Mouse (Mus musculus) left cerebral cortex, adult 9 months (tissue): ENCODE results near the gene Vapb.
A peak's percentile ranks its signal among the peaks of the same experiment; 100 is the strongest.
"Not testable (repeated sequence)": the region's sequence is repeated elsewhere in the genome, so short reads cannot be mapped to it uniquely, and the experiment has no call there.

Experiments used
- DNase-seq, 2 experiments: peaks; one replicate each; pipeline ENCODE4 v3.0.0; 2022; ENCODE audit warnings: low spot score in 2 of 2

Gene Vapb

DNA sequence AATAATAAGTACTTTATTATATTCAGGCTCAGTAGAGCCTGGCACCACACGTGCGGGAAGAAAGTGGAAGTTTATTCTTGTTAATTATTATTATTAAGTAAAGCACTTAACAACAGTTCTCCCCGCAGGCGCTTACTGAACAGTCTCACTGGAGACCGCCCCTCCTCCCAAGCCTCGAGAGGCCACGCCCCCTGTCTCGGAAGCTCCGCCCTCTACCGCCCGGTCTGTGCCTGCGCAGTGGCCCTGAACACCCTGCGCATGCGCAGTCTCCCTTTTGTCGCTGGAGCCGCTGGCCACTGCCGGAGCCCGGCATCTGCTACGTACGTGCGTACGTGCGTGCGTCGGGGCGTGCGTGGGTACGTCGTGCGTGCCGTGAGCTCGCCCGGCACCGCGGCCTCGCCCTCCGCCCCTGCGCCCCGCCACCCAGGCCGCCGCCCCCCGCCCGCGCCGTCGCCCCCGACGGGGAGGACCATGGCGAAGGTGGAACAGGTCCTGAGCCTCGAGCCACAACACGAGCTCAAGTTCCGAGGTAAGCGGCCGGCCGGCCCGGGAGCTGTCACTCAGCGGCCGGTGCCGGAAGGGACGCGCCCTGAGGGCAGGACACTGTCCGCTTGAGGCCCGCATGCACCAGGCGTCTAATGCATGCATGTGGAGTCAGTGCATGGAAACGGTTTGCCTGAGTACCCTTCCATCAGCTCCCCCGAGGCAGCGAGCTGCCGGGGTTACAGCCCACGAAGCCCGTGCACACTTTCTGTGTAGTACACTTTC lies at the start of gene Vapb:
Gene Vapb, plus strand, starts transcription at position 290 of the 768 bp plus-strand sequence.
- peak; percentile 96 to 98 for DNase-seq

- no peak for DNase-seq
Observed at GRCm38 (mm10) chr2:173689835-173690234, 47.5 kb upstream of the Vapb start.

- DNase-seq, result no peak
Observed at GRCm38 (mm10) chr2:173691748-173692147, 45.6 kb upstream of the Vapb start.

DNA sequence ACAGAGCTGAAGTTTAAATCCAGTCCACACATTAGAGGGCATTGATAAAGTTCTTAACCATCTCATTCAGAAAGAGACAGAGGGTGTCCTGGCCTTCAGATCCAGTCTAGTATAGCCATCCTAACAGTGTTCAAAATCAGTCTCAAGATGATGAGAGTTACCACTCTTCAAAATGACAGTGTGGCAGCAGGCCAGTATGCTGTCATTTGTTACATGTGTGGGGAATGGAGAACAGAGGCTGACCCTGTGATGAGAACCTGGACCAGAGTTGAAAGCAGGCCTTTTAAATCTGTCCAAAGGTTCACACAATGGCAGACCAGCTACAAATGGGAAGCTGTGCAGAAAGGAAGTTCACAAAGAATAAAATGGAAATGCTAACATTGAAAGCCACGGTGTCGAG lies 44.6 kb upstream of the Vapb start:
- no peak for DNase-seq

- DNase-seq, result no peak
Observed at GRCm38 (mm10) chr2:173698850-173699249, 38.5 kb upstream of the Vapb start.

GRCm38 (mm10) chr2:173702096-173702866 lies 35.0 kb upstream of the Vapb start:
- no peak for DNase-seq

- no peak for DNase-seq
Observed at GRCm38 (mm10) chr2:173702867-173703237, 34.5 kb upstream of the Vapb start.

DNA sequence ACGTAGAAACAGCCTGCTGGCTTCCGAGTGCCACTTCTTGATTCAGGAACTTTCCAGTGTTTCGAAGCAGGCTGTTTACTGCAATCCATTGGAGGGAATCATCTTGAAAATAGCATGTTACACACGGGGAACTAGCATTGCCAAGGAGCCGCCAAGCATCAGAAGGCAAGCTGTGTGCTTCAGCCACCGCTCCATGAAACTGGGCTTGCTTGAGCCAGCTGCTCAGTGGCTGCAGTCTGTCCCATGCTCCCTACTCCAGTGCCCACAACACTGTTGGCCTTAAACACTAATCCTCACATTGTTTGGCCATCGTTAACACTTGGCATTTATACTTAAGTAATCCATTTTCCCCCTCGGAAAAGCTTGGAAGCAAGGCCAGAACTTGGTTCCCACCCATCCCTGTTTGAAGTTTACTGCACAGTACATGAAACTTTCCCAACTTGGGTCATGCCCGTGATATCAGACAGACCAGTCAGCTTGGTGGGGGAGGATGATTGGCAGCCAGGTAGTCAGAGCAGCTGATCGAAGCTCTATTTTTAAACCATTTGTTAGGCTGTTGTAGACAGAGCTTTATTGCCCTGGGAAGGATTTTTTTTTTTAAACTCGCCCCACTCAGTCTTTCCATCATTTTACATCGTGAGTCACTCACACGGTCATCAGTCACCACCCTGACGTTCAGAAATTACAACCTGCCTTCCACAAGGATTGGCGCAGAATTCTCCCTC lies 31.3 kb upstream of the Vapb start:
- no peak for DNase-seq

- DNase-seq, result not testable (repeated sequence)
Observed at GRCm38 (mm10) chr2:173707626-173708025, 29.7 kb upstream of the Vapb start.

DNA sequence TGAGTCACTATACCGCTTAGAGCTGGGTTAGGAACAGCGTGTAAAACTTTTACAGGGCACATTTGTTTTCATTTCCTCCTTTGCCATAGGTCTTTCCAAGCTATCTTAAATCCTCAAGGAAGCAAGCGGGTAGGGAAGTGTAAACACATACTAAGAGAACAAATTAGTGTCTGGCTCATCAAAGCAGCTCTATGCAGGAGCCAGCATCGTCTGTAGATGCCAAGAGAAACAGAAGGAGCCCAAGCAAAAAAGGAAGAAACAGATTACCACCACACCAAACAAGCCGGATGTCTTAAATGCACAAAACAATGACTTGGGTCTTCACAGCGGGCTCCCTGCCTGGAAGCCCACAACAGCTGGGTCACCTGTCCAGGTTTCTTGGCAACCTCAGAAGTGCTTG lies 27.1 kb upstream of the Vapb start:
- DNase-seq, result no peak

- no peak for DNase-seq
Observed at GRCm38 (mm10) chr2:173712656-173713055, 24.7 kb upstream of the Vapb start.

DNA sequence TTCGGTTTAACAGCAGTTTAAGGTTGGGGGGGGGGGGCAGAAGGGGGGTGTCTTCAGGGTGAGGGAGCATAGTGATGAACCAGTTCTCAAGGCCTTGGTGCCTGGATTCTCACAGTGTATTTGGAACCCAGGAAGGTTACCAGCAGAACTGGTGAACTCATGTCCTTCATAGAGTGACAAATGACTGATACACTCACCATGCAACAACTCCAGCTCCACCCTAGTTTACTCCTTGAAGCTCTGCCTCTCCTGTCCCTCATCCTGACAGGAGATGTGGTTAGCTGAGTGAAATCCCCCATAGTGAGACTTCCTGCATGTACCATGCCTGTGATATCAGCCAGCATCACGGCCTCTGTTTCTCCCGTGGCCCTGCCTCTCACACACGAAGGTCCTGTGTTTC lies 24.1 kb upstream of the Vapb start:
- no peak for DNase-seq

DNA sequence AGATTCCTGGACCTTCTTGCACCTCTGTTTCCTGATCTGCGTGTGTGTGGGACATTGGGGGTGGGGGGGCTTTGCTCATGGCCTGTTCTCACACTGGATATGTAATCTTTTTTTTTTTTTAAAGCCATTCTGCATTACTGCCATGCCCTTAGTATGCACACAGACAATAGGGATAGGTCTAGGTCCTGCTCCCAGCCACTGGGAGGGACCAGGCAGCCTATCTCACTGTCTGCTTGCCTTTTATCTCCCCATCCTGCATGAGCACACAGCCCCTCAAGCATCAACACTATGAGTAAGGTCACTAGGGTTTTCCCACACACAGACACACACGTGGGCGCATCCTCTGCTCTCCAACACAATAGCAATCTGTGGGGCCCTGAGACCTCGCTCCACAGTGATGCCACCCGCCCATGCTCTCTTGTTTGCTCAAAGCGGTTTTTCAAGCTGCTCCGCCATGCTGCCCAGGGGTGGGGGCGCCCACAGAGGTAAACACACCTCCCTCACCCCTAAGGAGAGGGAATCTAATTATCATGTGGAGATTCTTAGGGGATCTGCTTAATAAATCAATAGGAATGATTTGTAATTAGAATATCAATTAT lies 22.6 kb upstream of the Vapb start:
- no peak for DNase-seq

DNA sequence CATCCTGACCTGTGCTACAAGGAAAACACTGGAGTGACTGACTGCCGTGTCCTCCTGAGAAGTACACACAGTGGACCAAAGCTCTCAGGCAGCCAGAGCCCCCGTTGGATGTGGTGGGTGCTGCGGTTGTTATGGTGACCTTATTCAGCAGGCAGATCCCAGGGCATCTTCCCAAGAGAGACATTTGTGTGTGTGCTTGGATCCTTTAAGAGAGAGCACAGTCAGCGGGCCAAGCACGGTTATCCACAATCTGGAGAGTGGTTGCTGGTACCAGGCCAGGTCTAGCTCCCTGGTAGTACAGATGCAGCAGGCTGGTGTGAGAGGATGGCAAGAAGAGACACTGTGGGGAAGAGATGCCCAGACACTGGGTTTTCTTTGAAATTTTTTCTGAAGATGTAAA lies 20.3 kb upstream of the Vapb start:
- no peak for DNase-seq

DNA sequence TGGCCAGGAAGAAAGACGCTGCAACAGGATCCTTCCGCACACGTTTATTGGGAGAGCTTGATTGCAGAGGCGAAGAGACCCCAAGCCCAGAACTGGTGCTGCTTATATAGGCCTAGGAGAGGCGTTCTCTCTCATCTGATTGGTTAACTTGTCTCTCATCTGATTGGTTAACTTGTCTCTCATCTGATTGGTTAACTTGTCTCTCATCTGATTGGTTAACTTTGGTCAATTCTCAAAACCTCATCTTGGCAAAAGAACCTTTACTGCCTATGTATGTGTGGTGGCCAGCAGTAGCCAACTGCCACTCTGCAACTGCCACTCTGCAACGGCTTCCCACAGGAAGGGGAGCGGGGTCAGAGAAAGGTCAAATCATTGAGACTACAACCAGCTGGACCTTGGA lies 18.2 kb upstream of the Vapb start, which contains the start of gene 1700010B08Rik:
Gene 1700010B08Rik, plus strand, starts transcription at position 301 of the 400 bp plus-strand sequence.
- DNase-seq, result not testable (repeated sequence)

- no peak for DNase-seq
Observed at GRCm38 (mm10) chr2:173722251-173722857, 15.0 kb upstream of the Vapb start.

- no peak for DNase-seq
Observed at GRCm38 (mm10) chr2:173724382-173724781, 12.9 kb upstream of the Vapb start.

- DNase-seq, result no peak
Observed at GRCm38 (mm10) chr2:173724940-173725807, 12.1 kb upstream of the Vapb start.

GRCm38 (mm10) chr2:173725819-173726218 lies 11.5 kb upstream of the Vapb start:
- no peak for DNase-seq

GRCm38 (mm10) chr2:173730444-173730966 lies 6.8 kb upstream of the Vapb start:
- DNase-seq, result peak in 1 of 2 experiments; percentile 11
